Mouse (Mus musculus) hindbrain, embryonic 11.5 days (tissue): ENCODE measurements at regions not wholly inside any gene's neighbourhood (a gene's known extent, or its start where the extent isn't known, plus 50 kb on each side); places are given as distances from the start of the nearest gene placed in this dataset.

Experiments
- ATAC-seq: fragments of 200-750 bp; cut with Nextera tagmentation; 2 replicates; pipeline ENCODE4 v1.8.0; 2017; ENCODE audit warnings: mild to moderate bottlenecking, moderate TSS enrichment, moderate library complexity; ENCODE audit not compliant: low FRiP score
- DNase-seq: peaks from one replicate; pipeline ENCODE4 v3.0.0-alpha.2; 2015; ENCODE audit warnings: low spot score
- H3K27ac ChIP-seq: fragments of 300-500 bp; sonication (generic); 2 replicates; pipeline ENCODE4 v1.5.1; 2014; ENCODE audit warnings: mild to moderate bottlenecking, low read depth, low read length
- H3K27me3 ChIP-seq: fragments of 300-500 bp; sonication (generic); 2 replicates; pipeline ENCODE4 v1.6.1; 2014; ENCODE audit warnings: mild to moderate bottlenecking, low read length, moderate library complexity, mixed read lengths; ENCODE audit not compliant: control insufficient read depth, insufficient read depth
- H3K36me3 ChIP-seq: fragments of 300-500 bp; sonication (generic); 2 replicates; pipeline ENCODE4 v1.6.1; 2014; ENCODE audit warnings: mild to moderate bottlenecking, low read length, moderate library complexity, mixed read lengths; ENCODE audit not compliant: control insufficient read depth, insufficient read depth
- H3K4me1 ChIP-seq: fragments of 300-500 bp; sonication (generic); replicated peaks from 2 replicates; pipeline ENCODE4 v1.6.1; 2014; ENCODE audit warnings: low read length, mixed read lengths; ENCODE audit not compliant: control insufficient read depth, insufficient read depth
- H3K4me2 ChIP-seq: fragments of 300-500 bp; sonication (generic); replicated peaks from 2 replicates; pipeline ENCODE4 v1.6.1; 2014; ENCODE audit warnings: mild to moderate bottlenecking, low read depth, low read length
- H3K4me3 ChIP-seq: fragments of 300-500 bp; sonication (generic); 2 replicates; pipeline ENCODE4 v1.5.1; 2014; ENCODE audit warnings: low read depth, low read length
- H3K9ac ChIP-seq: fragments of 300-500 bp; sonication (generic); 2 replicates; pipeline ENCODE4 v1.6.1; 2014; ENCODE audit warnings: low read depth, low read length
- H3K9me3 ChIP-seq: fragments of 300-500 bp; sonication (generic); 2 replicates; pipeline ENCODE4 v1.6.1; 2016; ENCODE audit warnings: low read length; ENCODE audit not compliant: control insufficient read depth
- WGBS: fragments of 180-500 bp; shearing (Covaris S2); extraction: QIAGEN DNeasy Blood & Tissue Kit; methylation state at CpG from one replicate; pipeline ENCODE4 v1.1.7; 2014; 5-methylcytosine and 5-hydroxymethylcytosine counted together

DNA sequence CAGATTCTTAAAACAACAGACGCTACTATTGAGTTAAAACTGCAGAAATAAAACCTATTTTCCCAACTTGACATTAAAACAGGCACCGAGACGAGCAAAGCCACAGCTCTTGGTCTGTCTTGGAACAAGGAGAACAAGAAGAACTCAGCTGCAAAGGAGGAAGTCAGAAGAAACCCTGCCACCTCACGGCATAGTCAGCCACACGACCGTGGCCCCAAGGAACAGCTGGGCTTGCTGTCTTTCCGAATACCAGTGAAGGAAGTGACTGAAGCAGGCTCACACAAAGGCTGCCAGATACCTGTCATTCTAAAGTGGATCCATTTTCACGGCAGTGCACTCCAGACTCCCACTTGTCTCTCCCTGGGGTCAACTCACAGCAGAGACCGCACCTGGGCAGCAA lies 187.3 kb upstream of the Afdn start:
- Histone ChIP-seq H3K36me3 (no peaks in the 10 kb centered on the region), H3K4me3 (no peak overlapping the region), H3K27ac (no peak overlapping the region), H3K9me3 (no peaks in the 10 kb centered on the region), H3K27me3 (no peaks in the 10 kb centered on the region), H3K4me2 (no peak overlapping the region), H3K4me1 (no peaks in the 10 kb centered on the region), H3K9ac (no peak overlapping the region)
- 70% methylated on average over 9 of the region's 9 CpGs for WGBS
- no peak for DNase-seq
- no peak for ATAC-seq

DNA sequence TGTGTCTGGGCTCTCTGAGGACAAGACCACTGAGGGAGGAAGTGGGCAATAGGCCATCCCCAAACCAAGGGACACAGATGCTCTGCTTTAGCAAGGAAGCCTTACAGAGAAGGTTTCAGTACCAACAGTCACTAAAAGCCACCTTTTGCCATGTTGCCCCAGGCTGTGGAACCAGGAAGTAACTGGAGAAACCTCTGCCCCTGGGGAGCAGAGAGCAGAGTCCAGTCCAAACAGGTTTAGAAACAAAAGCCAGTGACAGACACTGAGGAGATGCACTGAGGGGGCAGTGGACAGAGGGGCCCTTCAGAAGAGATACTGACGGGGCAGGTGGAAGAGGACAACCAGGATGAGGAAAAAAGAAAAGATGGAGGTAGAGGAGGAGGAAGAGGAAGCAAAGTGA lies 186.2 kb upstream of the Afdn start:
- Histone ChIP-seq H3K9ac (no peak overlapping the region), H3K9me3 (no peaks in the 10 kb centered on the region), H3K27me3 (no peaks in the 10 kb centered on the region), H3K4me3 (no peak overlapping the region), H3K4me2 (no peak overlapping the region), H3K27ac (no peak overlapping the region), H3K4me1 (no peaks in the 10 kb centered on the region), H3K36me3 (no peaks in the 10 kb centered on the region)
- 67% methylated on average over 1 of the region's 1 CpGs for WGBS
- ATAC-seq (no peak), DNase-seq (no peak)

DNA sequence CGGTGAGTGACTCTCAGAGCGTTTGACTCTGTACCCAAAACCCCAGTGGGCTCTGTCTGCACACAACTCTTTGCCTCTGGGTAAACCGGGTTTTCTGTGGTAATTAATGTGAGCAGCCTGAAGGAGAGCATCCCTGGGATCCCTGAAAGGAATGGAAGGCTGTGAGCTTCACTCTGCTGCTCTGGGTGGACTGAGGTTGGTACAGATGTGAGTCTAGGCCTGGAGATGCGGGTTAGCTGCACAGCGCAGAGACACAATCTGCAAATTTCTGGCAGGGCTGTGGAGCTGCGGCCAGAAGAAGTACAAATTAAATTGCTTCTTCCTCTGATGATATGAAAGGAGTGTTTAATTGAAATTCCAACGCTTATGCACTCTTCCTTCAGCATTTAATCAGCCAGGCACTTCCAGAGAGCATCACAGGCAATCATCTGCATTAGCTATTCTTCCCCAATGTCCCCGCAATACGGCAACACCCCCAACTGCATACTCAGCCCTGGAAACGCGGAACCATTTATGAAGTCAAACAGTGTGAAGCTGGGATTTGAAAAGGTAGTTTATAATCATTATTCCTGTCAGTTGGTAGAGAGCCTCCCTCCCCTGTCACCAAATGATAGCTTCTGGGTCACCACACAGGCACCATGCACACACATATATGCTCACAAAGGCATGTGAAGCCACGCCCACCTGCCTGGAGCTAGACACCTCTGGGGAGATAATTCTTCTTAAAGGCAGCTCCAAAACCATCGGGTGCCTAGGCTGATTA lies 185.5 kb upstream of the Afdn start:
- no peak overlapping the region for H3K27ac ChIP-seq
- DNase-seq = no peak

DNA sequence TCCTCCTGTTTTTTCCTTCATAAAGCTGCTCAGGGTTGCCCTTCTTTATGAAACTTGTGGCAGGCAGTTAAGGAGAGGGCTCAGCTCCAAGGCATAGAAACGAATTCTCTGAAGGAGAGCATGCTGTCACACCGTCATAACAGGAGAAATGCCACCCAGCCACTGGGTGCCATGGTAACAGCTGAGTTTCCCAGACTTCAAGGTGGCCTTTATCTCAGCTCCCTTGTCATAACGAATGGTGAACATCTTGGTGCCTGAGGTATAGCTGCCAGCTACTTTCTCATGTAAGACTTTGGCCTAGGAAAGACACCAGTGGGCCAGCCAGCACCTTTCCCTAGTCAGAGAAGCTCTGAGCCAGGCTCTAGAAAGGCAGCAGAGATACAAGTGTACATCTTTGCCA lies 182.5 kb upstream of the Afdn start:
- H3K4me1 ChIP-seq = no peaks in the 10 kb centered on the region
- H3K36me3 ChIP-seq = no peaks in the 10 kb centered on the region
- H3K9me3 ChIP-seq = no peaks in the 10 kb centered on the region
- no peak overlapping the region for H3K9ac ChIP-seq
- WGBS = 80% methylated on average over 3 of the region's 3 CpGs
- H3K4me2 ChIP-seq = no peak overlapping the region
- ATAC-seq (no peak), DNase-seq (no peak)
- H3K4me3 ChIP-seq = no peak overlapping the region
- no peak overlapping the region for H3K27ac ChIP-seq
- no peaks in the 10 kb centered on the region for H3K27me3 ChIP-seq

More for the DNA sequence above, 185.5 kb upstream of the Afdn start:
- Histone ChIP-seq H3K4me1 (no peaks in the 10 kb centered on the region), H3K36me3 (no peaks in the 10 kb centered on the region), H3K27me3 (no peaks in the 10 kb centered on the region), H3K4me3 (no peak overlapping the region), H3K4me2 (no peak overlapping the region), H3K9me3 (no peaks in the 10 kb centered on the region), H3K9ac (no peak overlapping the region)
- WGBS = 69% methylated on average over 13 of the region's 13 CpGs
- peak; percentile 73 for ATAC-seq

DNA sequence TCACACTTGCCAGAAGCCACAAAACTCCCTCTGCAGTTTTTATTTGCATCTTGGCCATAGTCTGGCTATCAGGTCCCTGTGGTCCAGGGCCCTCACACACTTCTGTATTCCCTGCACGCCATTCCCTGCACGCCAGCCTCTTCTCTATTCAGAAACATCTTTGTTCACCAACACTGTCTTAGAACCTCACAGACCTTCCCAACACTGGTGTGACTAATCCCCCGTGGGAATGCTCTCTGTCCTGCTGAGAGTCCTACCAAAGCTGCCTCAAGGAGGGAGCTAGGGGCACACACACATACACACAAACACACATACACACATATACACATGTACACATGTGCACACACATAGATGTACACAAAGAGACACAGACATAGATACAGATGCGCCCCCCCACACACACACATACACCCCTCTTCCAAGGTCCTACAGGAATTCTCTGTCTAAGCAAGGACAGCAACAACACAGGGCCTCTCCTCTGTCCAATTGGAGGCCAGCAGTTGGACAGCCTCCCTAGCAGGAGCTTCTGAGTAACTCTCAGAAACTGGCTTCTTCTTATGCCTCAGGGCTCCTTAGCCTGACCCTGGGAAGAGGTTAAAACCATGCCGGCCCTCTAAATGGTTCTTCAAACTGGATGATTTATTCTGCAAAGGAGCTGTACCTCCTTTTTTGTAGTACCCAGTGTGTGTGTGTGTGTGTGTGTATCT lies 179.0 kb upstream of the Afdn start:
- no peak for DNase-seq
- Histone ChIP-seq H3K36me3 (no peaks in the 10 kb centered on the region), H3K9me3 (no peaks in the 10 kb centered on the region), H3K27ac (no peak overlapping the region), H3K4me3 (no peak overlapping the region), H3K27me3 (no peaks in the 10 kb centered on the region), H3K4me1 (no peaks in the 10 kb centered on the region), H3K4me2 (no peak overlapping the region), H3K9ac (no peak overlapping the region)
- WGBS = 72% methylated on average over 5 of the region's 5 CpGs
- ATAC-seq = no peak

DNA sequence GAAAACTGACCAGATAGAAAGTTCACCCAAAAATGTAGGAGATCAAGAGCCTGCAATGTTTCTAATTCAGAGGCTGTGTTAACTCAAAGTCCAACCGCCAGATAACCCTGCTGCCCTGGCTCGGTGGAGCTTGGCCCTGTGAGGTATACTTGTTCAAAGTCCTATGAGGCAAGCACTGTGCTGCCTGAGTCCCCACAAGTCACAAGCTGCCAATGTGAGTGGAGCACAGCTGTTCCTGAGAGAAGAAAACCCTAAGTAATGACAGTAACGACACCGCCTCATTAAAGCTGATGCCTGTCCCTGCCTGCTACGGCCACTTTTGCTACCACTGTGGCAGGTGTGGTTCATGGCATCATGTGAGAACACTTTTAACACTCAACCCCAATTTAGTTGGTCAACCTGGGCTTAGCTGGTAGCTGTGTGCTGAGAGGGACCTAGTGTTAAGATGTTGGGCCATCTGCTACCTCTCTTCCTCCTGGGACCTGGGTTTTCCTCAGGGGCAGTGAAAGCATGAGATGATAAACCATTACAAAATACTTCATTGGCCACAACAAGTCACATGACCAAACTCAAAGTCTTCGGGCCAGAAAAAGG lies 178.2 kb upstream of the Afdn start:
- Histone ChIP-seq H3K4me2 (no peak overlapping the region), H3K36me3 (no peaks in the 10 kb centered on the region), H3K9ac (no peak overlapping the region), H3K4me3 (no peak overlapping the region), H3K27ac (no peak overlapping the region), H3K9me3 (no peaks in the 10 kb centered on the region), H3K4me1 (no peaks in the 10 kb centered on the region), H3K27me3 (no peaks in the 10 kb centered on the region)
- ATAC-seq = no peak
- DNase-seq = no peak
- 86% methylated on average over 6 of the region's 6 CpGs for WGBS

DNA sequence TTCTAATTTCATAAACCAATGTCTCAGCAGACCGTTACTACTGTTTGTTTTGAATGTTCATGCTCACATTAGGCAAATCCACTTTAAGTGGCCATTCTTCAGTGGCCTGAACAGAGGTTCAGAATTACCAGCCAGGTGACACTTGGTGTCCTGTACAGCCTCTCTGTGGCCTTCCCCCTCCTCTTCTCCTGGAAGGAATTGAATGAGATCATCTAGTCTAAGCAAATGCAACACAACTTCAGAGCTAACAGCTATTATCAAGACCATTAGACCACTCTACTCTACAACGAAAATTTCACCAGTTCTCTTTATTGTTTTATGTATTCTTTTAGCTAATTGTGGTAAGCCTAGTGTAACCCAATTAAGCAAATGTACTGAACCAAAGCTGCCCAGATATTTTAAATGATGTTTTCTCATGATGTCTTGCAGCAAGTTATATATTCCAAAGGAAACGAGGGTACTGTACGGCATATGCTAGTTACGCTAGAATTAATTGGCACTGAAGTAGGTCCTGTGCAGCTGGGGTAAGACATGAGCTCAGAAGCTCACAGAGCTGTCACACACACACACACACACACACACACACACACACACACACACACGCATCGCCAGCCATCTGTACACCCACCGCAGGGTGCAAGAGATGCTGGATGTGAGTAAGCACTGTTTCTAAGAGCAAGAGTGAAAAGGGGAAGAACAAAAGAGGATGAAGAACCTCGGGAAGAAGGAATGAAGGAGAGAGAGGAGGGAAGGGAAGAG lies 176.7 kb upstream of the Afdn start:
- H3K4me1 ChIP-seq = no peaks in the 10 kb centered on the region
- 72% methylated on average over 9 of the region's 9 CpGs for WGBS
- H3K4me3 ChIP-seq = no peak overlapping the region
- no peak overlapping the region for H3K27ac ChIP-seq
- H3K9ac ChIP-seq = no peak overlapping the region
- DNase-seq (no peak), ATAC-seq (peak; percentile 56; the same call in 1 of the 2 replicates)
- H3K36me3 ChIP-seq = no peaks in the 10 kb centered on the region
- no peaks in the 10 kb centered on the region for H3K9me3 ChIP-seq
- no peak overlapping the region for H3K4me2 ChIP-seq
- H3K27me3 ChIP-seq = no peaks in the 10 kb centered on the region

DNA sequence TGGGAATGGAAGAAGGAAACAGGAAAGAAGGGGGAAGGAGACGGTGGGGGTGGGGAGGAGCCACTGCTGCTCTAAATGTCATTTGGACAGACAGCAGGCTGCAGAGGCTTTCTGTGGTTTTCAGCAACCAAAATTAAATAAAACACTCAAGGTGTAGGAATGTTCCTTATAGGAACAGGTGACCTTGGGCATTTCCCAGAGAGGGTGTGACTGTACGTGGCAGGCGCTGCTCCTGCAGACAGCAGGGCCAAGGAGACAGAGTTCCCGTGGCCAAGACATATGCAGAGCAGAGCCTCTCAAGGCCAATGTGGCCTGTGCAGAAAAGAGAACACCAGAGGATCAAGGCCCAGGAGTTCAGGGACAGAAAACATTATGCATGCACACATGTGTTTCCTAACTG lies 175.9 kb upstream of the Afdn start:
- ATAC-seq (no peak), DNase-seq (no peak)
- H3K27ac ChIP-seq = no peak overlapping the region
- WGBS = 75% methylated on average over 4 of the region's 4 CpGs
- H3K4me3 ChIP-seq = no peak overlapping the region
- H3K9ac ChIP-seq = no peak overlapping the region
- no peak overlapping the region for H3K4me2 ChIP-seq
- H3K27me3 ChIP-seq = no peaks in the 10 kb centered on the region
- no peaks in the 10 kb centered on the region for H3K36me3 ChIP-seq
- no peaks in the 10 kb centered on the region for H3K9me3 ChIP-seq
- H3K4me1 ChIP-seq = no peaks in the 10 kb centered on the region
